Mouse (Mus musculus): ENCODE data around the gene Stk33. TPM values are rescaled to one million over a fixed set of nuclear protein-coding genes. Genes with fewer than 3 reads are reported as not detected.
"Not testable (repeated sequence)": the region's sequence is repeated elsewhere in the genome, so short reads cannot be mapped to it uniquely, and the experiment has no call there.

Stk33 gene
- polyA plus RNA-seq, 1 experiment from 2014 or later: not detected

DNA sequence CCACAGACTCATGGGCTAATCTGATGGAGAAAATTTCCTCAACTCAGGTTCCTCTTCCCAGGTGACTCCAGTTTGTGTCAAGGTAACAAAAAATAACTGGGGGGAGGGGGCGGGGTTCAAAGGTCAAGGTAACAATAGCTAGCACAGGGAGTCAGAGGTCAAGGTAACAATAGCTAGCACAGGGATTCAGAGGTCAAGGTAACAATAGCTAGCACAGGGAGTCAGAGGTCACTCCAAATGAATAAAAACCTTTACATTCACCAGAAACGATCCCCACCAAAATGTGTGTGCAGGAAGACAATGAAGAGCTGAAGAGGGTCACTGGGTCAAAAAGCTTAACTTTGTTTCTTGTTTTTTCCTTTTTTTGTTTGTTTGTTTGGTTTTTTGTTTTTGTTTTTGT lies 9.2 kb upstream of the Stk33 start:
- ATAC-seq (no peak), DNase-seq (ENCODE audit: low read depth, low spot score) (no peak)
- no peak for TF ChIP-seq CTCF (IDR thresholded peaks at IDR 0.05)
- POLR2A ChIA-PET: no interaction called here
- in situ Hi-C loops (cut with MboI; ENCODE audit: low pct_unique_long_range_greater_than_20kb): no loop called here
- CTCF ChIA-PET: interaction anchor here (1.2 kb wide), 2 partner anchors 11 to 23 kb away, joined by 3 to 4 read pairs; no protein-coding TSS in a partner anchor
- no peaks in the 10 kb centered on the region for H3K27me3 ChIP-seq

DNA sequence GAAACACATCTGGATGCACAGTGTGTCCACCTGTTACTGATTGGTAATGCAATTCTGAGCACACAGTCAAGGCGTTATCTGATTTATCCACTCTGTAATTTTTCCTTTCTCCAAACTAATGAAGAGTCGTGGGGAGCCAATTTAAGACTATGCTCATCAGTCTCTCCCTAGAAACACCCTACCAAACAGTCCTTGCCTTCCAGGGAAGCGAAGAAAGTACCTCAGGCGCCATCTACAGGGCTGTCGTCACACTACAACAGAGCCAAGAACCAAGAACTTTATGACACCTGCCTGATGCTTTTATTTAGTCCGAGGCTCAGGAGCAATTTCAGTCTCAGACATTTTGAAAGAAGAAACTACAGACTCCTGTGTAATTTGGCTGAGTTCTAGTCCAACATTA lies 6.1 kb upstream of the Stk33 start:
- DNase-seq (ENCODE audit: low read depth, low spot score) (no peak), ATAC-seq (peak; percentile 69)
- POLR2A ChIA-PET: no interaction called here
- in situ Hi-C loops (cut with MboI; ENCODE audit: low pct_unique_long_range_greater_than_20kb): no loop called here
- peak; percentile 84 for TF ChIP-seq CTCF (IDR thresholded peaks at IDR 0.05)
- CTCF ChIA-PET: interaction anchor here (1.1 to 1.2 kb wide), 2 partner anchors 9 kb away, joined by 6 to 8 read pairs; no protein-coding TSS in a partner anchor
- H3K27me3 ChIP-seq: no peaks in the 10 kb centered on the region

DNA sequence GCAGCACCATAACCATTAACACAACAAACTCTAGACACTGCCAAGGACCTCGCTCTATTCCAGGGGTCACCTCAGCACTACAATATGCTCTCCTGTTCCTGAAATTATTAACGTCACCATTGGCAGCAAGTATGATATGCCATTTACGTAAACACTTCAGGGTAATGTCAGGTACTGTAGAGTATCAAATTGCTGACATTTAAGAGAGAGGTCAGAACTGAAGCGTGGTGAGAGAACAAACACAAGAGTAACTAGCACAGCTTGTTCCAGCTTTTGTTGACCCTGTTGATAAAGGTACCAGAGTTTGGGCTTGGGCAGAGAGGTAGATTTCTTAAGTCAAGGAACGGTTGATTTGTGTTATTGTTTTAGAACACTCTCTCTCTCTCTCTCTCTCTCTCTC lies 3.9 kb upstream of the Stk33 start:
- no peak for TF ChIP-seq CTCF (IDR thresholded peaks at IDR 0.05)
- CTCF ChIA-PET: interaction anchor here (1.5 to 2.9 kb wide), 2 partner anchors 13 to 18 kb away, joined by 3 to 10 read pairs; no protein-coding TSS in a partner anchor
- in situ Hi-C loops (cut with MboI; ENCODE audit: low pct_unique_long_range_greater_than_20kb): no loop called here
- DNase-seq (ENCODE audit: low read depth, low spot score): no peak
- no peaks in the 10 kb centered on the region for H3K27me3 ChIP-seq
- ATAC-seq: no peak
- POLR2A ChIA-PET: interaction anchor here (0.7 kb wide), 1 partner anchor 28 kb away, joined by 7 read pairs; no protein-coding TSS in a partner anchor

DNA sequence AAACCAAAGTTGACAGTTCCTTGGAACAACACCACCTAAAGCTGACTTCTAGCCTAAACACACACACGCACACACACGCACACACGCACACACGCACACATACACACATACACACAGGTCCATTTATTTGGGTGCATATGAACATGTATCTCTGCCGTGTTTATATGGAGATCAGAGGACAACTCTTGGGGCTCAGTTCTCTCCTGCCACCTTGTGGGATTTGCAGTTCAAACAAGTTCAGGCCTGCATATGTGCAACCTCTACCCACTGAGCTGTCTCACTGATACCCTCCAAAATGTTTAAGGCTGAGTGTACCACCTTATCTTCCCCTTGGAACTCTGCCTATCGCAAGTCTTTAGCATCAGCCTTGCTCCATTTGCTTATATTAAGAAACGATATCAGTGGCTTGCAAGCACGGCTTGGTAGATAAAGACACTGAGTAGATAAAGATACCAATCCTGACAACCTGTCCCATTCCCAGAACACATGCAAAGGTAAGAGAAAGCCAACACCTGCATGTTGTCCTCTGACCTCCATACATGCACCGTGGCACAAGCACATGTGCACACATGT lies 1.9 kb upstream of the Stk33 start:
- TF ChIP-seq CTCF (IDR thresholded peaks at IDR 0.05): peak; percentile 20
- DNase-seq (ENCODE audit: low read depth, low spot score) (no peak), ATAC-seq (no peak)
- H3K27me3 ChIP-seq: no peaks in the 10 kb centered on the region
- CTCF ChIA-PET: interaction anchor here (2.9 kb wide), 1 partner anchor 16 kb away, joined by 10 read pairs; no protein-coding TSS in a partner anchor
- in situ Hi-C loops (cut with MboI; ENCODE audit: low pct_unique_long_range_greater_than_20kb): no loop called here
- POLR2A ChIA-PET: no interaction called here

DNA sequence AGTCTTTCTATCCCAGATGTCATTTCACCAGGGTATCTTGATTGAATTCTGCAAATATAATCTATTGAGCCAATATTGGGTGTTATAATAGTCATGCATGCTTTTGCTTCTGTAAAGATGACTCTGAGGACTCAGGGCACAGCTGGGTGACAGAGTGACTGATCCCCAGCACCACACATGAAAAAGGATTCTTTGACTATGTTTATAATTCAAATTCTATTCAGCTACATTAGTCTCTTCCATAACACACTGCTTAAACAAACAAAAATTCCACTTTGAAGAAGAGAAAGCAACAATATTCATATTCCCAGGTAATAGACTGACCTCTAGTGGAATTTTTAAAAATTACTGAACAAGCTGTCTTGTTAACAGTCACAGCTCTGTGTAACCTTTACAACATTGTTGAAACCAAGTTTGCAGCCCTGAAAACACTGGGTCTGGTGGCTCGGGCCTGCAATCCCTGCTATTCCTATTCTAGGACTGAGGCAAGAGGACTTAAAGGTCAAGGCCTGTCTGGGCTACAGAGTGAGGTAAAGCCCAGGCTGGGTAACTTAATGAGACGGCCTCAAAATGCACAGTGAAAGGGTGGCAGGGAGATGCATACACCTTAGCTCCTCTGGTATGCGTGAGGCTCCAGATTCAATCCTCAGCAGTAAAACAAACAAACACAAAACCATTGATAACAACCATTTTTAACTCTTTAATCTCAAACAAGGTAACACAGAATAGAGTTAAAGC lies 14.3 kb downstream of the Stk33 start:
- POLR2A ChIA-PET: no interaction called here
- no peak for DNase-seq (ENCODE audit: low read depth, low spot score)
- in situ Hi-C loops (cut with MboI; ENCODE audit: low pct_unique_long_range_greater_than_20kb): loop anchor here (5.0 to 10.0 kb wide), 3 partner anchors 190 to 322 kb away; no protein-coding TSS in a partner anchor

DNA sequence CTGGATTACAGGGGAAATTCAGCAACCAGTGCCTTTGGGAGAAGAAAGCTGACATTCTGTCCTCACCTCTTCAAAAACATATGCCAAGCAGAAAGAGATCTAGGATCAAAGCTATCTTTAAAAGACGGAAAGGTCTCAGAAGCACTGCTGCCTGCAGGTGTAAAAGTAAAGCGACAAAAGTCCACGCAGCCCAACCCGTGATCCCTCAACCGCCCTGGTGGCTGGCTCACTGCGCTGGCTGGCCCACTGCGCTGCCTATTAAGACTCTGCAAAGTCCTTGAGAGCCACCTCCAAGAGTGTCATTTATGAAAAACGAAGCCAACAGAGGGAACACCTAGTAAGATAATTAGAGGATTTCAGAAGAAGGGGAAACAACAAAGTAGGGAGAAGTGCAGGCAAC lies 16.1 kb downstream of the Stk33 start:
- TF ChIP-seq CTCF (IDR thresholded peaks at IDR 0.05): no peak
- in situ Hi-C loops (cut with MboI; ENCODE audit: low pct_unique_long_range_greater_than_20kb): loop anchor here (10.0 kb wide), 2 partner anchors 188 to 288 kb away; no protein-coding TSS in a partner anchor
- ATAC-seq (no peak), DNase-seq (ENCODE audit: low read depth, low spot score) (no peak)
- POLR2A ChIA-PET: no interaction called here
- CTCF ChIA-PET: interaction anchor here (1.3 to 3.1 kb wide), 3 partner anchors 207 to 324 kb away, joined by 3 to 15 read pairs (median 3); no protein-coding TSS in a partner anchor
- no peaks in the 10 kb centered on the region for H3K27me3 ChIP-seq

More for the DNA sequence above, 14.3 kb downstream of the Stk33 start:
- TF ChIP-seq CTCF (IDR thresholded peaks at IDR 0.05): peak; percentile 67
- CTCF ChIA-PET: interaction anchor here (0.7 to 3.1 kb wide), 13 partner anchors 12 to 325 kb away, joined by 3 to 16 read pairs (median 3); no protein-coding TSS in a partner anchor
- no peaks in the 10 kb centered on the region for H3K27me3 ChIP-seq
- ATAC-seq: peak; percentile 62

DNA sequence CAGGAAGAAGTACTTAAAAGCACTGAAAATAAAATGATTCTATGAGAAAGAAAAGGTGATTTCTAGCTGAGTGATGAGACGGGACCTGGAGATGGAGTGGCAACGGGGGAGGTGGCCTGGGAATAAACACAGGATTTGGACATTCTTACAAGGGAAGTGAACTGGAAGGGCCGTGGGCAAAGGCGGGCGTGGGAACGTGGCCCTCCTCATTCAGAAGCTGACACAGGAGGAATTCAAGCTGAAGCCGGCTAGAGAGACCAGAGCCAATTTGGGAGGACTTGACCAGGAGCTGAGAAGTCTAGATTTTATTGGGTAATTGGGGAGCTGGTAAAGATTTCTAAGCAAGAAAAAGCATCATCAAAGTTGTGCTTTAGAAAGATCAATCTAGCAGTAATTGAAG lies 33.4 kb downstream of the Stk33 start:
- DNase-seq (ENCODE audit: low read depth, low spot score) (no peak), ATAC-seq (no peak)
- in situ Hi-C loops (cut with MboI; ENCODE audit: low pct_unique_long_range_greater_than_20kb): loop anchor here (5.0 kb wide), 1 partner anchor 123 kb away; no protein-coding TSS in a partner anchor
- ChIA-PET CTCF (interaction anchor here (1.2 kb wide), 1 partner anchor 16 kb away, joined by 5 read pairs; no protein-coding TSS in a partner anchor), POLR2A (no interaction called here)
- TF ChIP-seq CTCF (IDR thresholded peaks at IDR 0.05): no peak
- H3K27me3 ChIP-seq: peaks cover 14% of the 10 kb centered on the region

DNA sequence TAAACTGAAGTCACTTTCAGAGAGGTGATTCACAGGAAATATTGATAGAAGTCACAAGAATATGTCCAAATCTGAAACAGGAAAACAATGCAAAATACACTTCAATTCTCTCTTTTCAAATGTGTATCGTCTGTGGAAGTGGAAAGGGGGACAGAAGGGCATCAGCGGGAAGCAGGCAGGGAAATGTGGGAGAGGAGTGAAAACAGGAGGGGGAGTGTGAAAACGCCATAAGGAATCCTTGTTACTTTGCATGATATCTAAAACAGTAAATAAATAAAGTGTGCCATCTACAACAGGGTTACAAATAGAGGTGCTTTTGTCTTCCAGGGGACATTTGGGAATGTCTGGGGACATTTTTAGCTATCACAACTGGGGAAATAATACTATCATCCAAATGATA lies 39.6 kb downstream of the Stk33 start:
- ATAC-seq (no peak), DNase-seq (ENCODE audit: low read depth, low spot score) (no peak)
- H3K27me3 ChIP-seq: peaks cover 11% of the 10 kb centered on the region
- in situ Hi-C loops (cut with MboI; ENCODE audit: low pct_unique_long_range_greater_than_20kb): no loop called here
- POLR2A ChIA-PET: no interaction called here
- CTCF ChIA-PET: no interaction called here
- no peak for TF ChIP-seq CTCF (IDR thresholded peaks at IDR 0.05)

DNA sequence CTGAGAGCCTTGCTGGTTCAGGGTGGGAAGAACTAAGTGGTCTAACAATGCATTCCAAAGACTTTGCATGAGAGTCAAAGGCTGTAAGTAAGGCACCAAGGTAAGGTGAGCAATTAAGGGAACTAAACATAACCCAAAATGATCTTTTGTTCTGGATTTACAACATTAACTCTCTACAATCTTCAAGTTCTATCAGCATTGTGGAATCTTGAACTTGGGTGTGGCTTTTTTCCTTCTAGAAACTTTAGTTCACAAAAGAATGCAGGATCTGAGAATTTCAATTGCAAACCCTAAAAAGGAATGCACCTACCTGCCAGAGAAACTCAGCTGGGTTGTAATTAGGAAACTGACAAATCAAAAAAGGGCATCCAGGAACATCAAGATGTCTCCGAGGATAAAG lies 57.8 kb downstream of the Stk33 start:
- H3K27me3 ChIP-seq: no peaks in the 10 kb centered on the region
- DNase-seq (ENCODE audit: low read depth, low spot score): no peak
- POLR2A ChIA-PET: no interaction called here
- TF ChIP-seq CTCF (IDR thresholded peaks at IDR 0.05): no peak
- CTCF ChIA-PET: no interaction called here
- in situ Hi-C loops (cut with MboI; ENCODE audit: low pct_unique_long_range_greater_than_20kb): no loop called here
- ATAC-seq: no peak

DNA sequence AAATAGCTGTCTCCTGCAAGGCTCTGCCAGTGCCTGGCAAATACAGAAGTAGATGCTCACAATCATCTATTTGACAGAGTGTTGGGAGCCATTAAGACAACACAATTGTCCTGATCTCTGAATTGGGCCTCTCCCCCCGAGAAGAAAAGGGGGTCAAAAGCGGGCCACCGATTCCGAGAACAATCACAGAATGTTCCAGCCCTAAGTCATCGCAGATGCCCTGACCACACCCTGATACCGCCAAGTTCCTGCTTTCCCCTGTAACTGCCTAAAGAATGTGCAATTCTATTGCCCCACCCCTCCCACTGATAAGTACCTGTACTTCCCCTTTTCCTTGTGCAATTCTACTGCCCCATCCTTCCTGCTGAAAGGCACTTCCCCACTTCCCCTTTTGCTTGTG lies 65.3 kb downstream of the Stk33 start:
- DNase-seq (ENCODE audit: low read depth, low spot score); H3K27me3 ChIP-seq; POLR2A ChIA-PET; in situ Hi-C loops (cut with MboI; ENCODE audit: low pct_unique_long_range_greater_than_20kb); ATAC-seq; CTCF ChIA-PET: not testable (repeated sequence)
